Mouse (Mus musculus) myocyte (in vitro differentiated cells): Measurements from ENCODE around the gene Wnt6. TPM values are rescaled to one million over a fixed set of nuclear protein-coding genes. Genes with fewer than 3 reads are reported as not detected.

Source experiments
- H3K27me3 ChIP-seq: one replicate; pipeline ENCODE4 v1.6.1; 2011; ENCODE audit not compliant: control insufficient read depth, insufficient read depth, insufficient read length
- H3K36me3 ChIP-seq: one replicate; pipeline ENCODE4 v1.6.1; 2011; ENCODE audit not compliant: control insufficient read depth, insufficient read depth
- H3K4me2 ChIP-seq: one replicate; pipeline ENCODE4 v1.6.1; 2011; ENCODE audit warnings: low read depth, control low read depth
- H3K4me3 ChIP-seq: one replicate; pipeline ENCODE4 v1.5.1; 2011; ENCODE audit warnings: mild to moderate bottlenecking, control low read depth, moderate library complexity
- H3K79me2 ChIP-seq: one replicate; pipeline ENCODE4 v1.6.1; 2011; ENCODE audit not compliant: control insufficient read depth, insufficient read depth
- H3ac ChIP-seq: one replicate; pipeline ENCODE4 v1.6.1; 2011; ENCODE audit not compliant: control insufficient read depth, insufficient read length
- CEBPB ChIP-seq: IDR thresholded peaks from 2 replicates; pipeline ENCODE4 v1.6.1; 2011; ENCODE audit warnings: mild to moderate bottlenecking, moderate library complexity; ENCODE audit not compliant: poor library complexity, insufficient read depth, severe bottlenecking
- E2F4 ChIP-seq: IDR thresholded peaks from one replicate; pipeline ENCODE4 v1.6.1; 2011; ENCODE audit warnings: mild to moderate bottlenecking, control low read depth, moderate library complexity; ENCODE audit not compliant: insufficient read depth
- MAX ChIP-seq: IDR thresholded peaks from one replicate; pipeline ENCODE4 v1.6.1; 2011; ENCODE audit warnings: low read depth, mild to moderate bottlenecking, control low read depth
- MYOD1 ChIP-seq, 3 experiments: IDR thresholded peaks; one replicate each; pipeline ENCODE4 v1.6.1; 2011; ENCODE audit warnings: control low read depth in 2 of 3, low read depth in 2 of 3, mild to moderate bottlenecking in 2 of 3, moderate library complexity in 1 of 3; ENCODE audit not compliant: insufficient read length in 2 of 3, control insufficient read depth in 1 of 3
- MYOG ChIP-seq, 3 experiments: IDR thresholded peaks; one replicate each; pipeline ENCODE4 v1.6.1; 2011; ENCODE audit warnings: control low read depth in 2 of 3, low read depth in 2 of 3, mild to moderate bottlenecking in 2 of 3; ENCODE audit not compliant: insufficient read length in 2 of 3, control insufficient read depth in 1 of 3, insufficient read depth in 1 of 3
- POLR2A ChIP-seq: IDR thresholded peaks from one replicate; pipeline ENCODE4 v1.6.1; 2011; ENCODE audit warnings: low read depth, mild to moderate bottlenecking, control low read depth, moderate library complexity; ENCODE audit not compliant: insufficient read length
- POLR2AphosphoS2 ChIP-seq: IDR thresholded peaks from one replicate; pipeline ENCODE4 v1.6.1; 2011; ENCODE audit warnings: low read depth, control low read depth; ENCODE audit not compliant: insufficient read length
- REST ChIP-seq: IDR thresholded peaks from one replicate; pipeline ENCODE4 v1.6.1; 2011; ENCODE audit warnings: mild to moderate bottlenecking, control low read depth, moderate library complexity; ENCODE audit not compliant: insufficient read depth, insufficient read length
- SRF ChIP-seq: IDR thresholded peaks from one replicate; pipeline ENCODE4 v1.6.1; 2011; ENCODE audit warnings: low read depth; ENCODE audit not compliant: control insufficient read depth, insufficient read length
- TCF12 ChIP-seq: IDR thresholded peaks from one replicate; pipeline ENCODE4 v1.6.1; 2011; ENCODE audit warnings: mild to moderate bottlenecking, control low read depth; ENCODE audit not compliant: poor library complexity, insufficient read depth, severe bottlenecking
- TCF3 ChIP-seq: IDR thresholded peaks from one replicate; pipeline ENCODE4 v1.6.1; 2011; ENCODE audit warnings: low read depth, control low read depth; ENCODE audit not compliant: insufficient read length
- USF1 ChIP-seq: IDR thresholded peaks from one replicate; pipeline ENCODE4 v1.6.1; 2011; ENCODE audit warnings: low read depth, mild to moderate bottlenecking, control low read depth, moderate library complexity
- polyA plus RNA-seq: library from polyadenylated mRNA; unstranded; fragments of >200 nt; fragmentation: generic; extraction: Trizol; gene quantifications from one replicate; pipeline ENCODE4 v1.2.1, GENCODE M21; 2012; ENCODE audit warnings: missing spikeins

Wnt6 gene
- polyA plus RNA-seq, 1 experiment = 3.1 TPM

- Histone ChIP-seq H3K36me3 (no peaks in the 10 kb centered on the region), H3K27me3 (no peaks in the 10 kb centered on the region), H3K79me2 (no peaks in the 10 kb centered on the region), H3ac (peak overlapping the region; percentile 6), H3K4me3 (peak overlapping the region; percentile 31), H3K4me2 (peak overlapping the region; percentile 97)
- peak; percentile 54 to 92 (median 61) for TF ChIP-seq MYOG (IDR thresholded peaks at IDR 0.05; ENCODE audit: control insufficient read depth in 1 of 3, insufficient read depth in 1 of 3, insufficient read length in 2 of 3, low read depth in 2 of 3)
- peak; percentile 37 for TF ChIP-seq TCF12
- peak; percentile 14 to 88 (median 80) for TF ChIP-seq MYOD1 (IDR thresholded peaks at IDR 0.05; ENCODE audit: control insufficient read depth in 1 of 3, insufficient read length in 2 of 3, low read depth in 2 of 3)
- no peak for TF ChIP-seq TCF3
- no peak for TF ChIP-seq USF1
- TF ChIP-seq POLR2AphosphoS2 = peak; percentile 50
- TF ChIP-seq SRF = peak; percentile 50
- TF ChIP-seq MAX = no peak
- no peak for TF ChIP-seq CEBPB
- TF ChIP-seq POLR2A = peak; percentile 70
These were observed 22.4 kb upstream of the Wnt6 start for GRCm38 (mm10) chr1:74749301-74749700.

DNA sequence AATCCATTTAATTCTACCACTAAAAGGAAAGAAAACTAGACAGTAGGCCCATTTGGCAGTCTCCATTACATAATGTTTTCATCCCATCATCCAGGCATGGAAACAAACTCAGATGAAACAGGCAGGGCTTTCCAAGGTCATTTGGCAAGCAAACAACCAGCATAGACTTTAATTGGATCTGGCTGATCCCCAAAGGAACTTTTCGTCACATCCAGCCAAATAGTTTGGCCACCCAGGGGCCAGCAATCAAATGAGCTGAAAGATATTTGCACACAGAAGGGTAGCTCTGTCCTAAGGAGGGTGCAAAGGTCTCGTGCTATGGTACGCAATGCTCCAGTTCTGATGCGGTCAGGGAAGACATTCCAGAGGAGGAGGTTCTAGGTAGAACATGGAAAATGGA lies 21.0 kb upstream of the Wnt6 start:
- TF ChIP-seq REST (no peak), POLR2AphosphoS2 (no peak), POLR2A (no peak), MAX (no peak), MYOG (IDR thresholded peaks at IDR 0.05; ENCODE audit: control insufficient read depth in 1 of 3, insufficient read depth in 1 of 3, insufficient read length in 2 of 3, low read depth in 2 of 3) (no peak), USF1 (no peak), MYOD1 (IDR thresholded peaks at IDR 0.05; ENCODE audit: control insufficient read depth in 1 of 3, insufficient read length in 2 of 3, low read depth in 2 of 3) (no peak), SRF (no peak), TCF12 (no peak), TCF3 (no peak), E2F4 (no peak), CEBPB (no peak)
- no peak overlapping the region for H3K4me2 ChIP-seq

GRCm38 (mm10) chr1:74752150-74752549 lies 19.5 kb upstream of the Wnt6 start:
- TF ChIP-seq MYOG (IDR thresholded peaks at IDR 0.05; ENCODE audit: control insufficient read depth in 1 of 3, insufficient read depth in 1 of 3, insufficient read length in 2 of 3, low read depth in 2 of 3) = peak in 2 of 3 experiments; percentile 5 to 58
- peak in 1 of 3 experiments; percentile 18 for TF ChIP-seq MYOD1 (IDR thresholded peaks at IDR 0.05; ENCODE audit: control insufficient read depth in 1 of 3, insufficient read length in 2 of 3, low read depth in 2 of 3)
- TF ChIP-seq SRF = no peak
- TF ChIP-seq REST = no peak
- TF ChIP-seq TCF12 = no peak
- no peak for TF ChIP-seq TCF3
- Histone ChIP-seq H3K79me2 (no peaks in the 10 kb centered on the region), H3K36me3 (no peaks in the 10 kb centered on the region), H3ac (no peak overlapping the region), H3K27me3 (no peaks in the 10 kb centered on the region), H3K4me2 (no peak overlapping the region), H3K4me3 (no peak overlapping the region)

More for the DNA sequence above, 21.0 kb upstream of the Wnt6 start:
- H3ac ChIP-seq = no peak overlapping the region
- no peaks in the 10 kb centered on the region for H3K79me2 ChIP-seq
- H3K4me3 ChIP-seq = no peak overlapping the region
- H3K27me3 ChIP-seq = no peaks in the 10 kb centered on the region
- H3K36me3 ChIP-seq = no peaks in the 10 kb centered on the region

DNA sequence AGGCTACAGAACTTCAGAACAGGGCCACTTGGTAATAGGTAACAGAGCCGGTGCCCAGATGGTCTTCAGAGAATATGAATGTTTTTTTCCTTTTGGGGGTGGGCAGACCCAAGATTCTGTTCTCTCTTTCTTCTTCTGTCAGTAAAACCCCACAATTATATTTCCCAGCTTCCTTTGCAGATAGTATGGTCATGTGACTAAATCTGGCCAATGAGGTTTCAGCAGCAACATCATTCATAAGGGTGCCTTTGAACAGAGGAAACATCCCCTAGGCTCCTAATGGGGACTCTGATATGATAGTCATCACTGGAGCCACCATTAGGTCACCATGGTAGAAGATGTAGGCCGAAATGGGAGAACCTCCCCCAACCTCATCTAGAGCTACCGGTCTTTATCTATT lies 18.9 kb upstream of the Wnt6 start:
- no peak for TF ChIP-seq TCF12
- TF ChIP-seq USF1 = peak; percentile 40
- peak overlapping the region; percentile 44 for H3K4me2 ChIP-seq
- H3K4me3 ChIP-seq = no peak overlapping the region
- no peaks in the 10 kb centered on the region for H3K36me3 ChIP-seq
- no peak overlapping the region for H3ac ChIP-seq
- no peaks in the 10 kb centered on the region for H3K79me2 ChIP-seq
- H3K27me3 ChIP-seq = no peaks in the 10 kb centered on the region

GRCm38 (mm10) chr1:74753266-74753974 lies 18.3 kb upstream of the Wnt6 start:
- no peaks in the 10 kb centered on the region for H3K27me3 ChIP-seq
- peak overlapping the region; percentile 44 for H3K4me2 ChIP-seq
- H3K79me2 ChIP-seq = no peaks in the 10 kb centered on the region
- no peak overlapping the region for H3ac ChIP-seq
- no peaks in the 10 kb centered on the region for H3K36me3 ChIP-seq
- no peak overlapping the region for H3K4me3 ChIP-seq
- TF ChIP-seq POLR2AphosphoS2 = no peak
- no peak for TF ChIP-seq MYOG (IDR thresholded peaks at IDR 0.05; ENCODE audit: control insufficient read depth in 1 of 3, insufficient read depth in 1 of 3, insufficient read length in 2 of 3, low read depth in 2 of 3)
- no peak for TF ChIP-seq USF1
- no peak for TF ChIP-seq MAX
- TF ChIP-seq SRF = no peak
- no peak for TF ChIP-seq E2F4
- TF ChIP-seq POLR2A = no peak
- TF ChIP-seq REST = no peak
- TF ChIP-seq CEBPB = no peak
